Mouse (Mus musculus): ENCODE results near the gene Alg14.

- TF ChIP-seq CTCF (IDR thresholded peaks at IDR 0.05; ENCODE audit: control insufficient read depth, insufficient read depth, low read length) (no peak), POLR2A (IDR thresholded peaks at IDR 0.05; ENCODE audit: borderline replicate concordance, control insufficient read depth, low read depth, low read length) (no peak)
Measured at GRCm38 (mm10) chr3:121272577-121272976, 19.0 kb upstream of the Alg14 start.
